Mouse (Mus musculus) hindbrain, embryonic 16.5 days (tissue): ENCODE data around the gene Ccdc6. TPM values are rescaled to one million over a fixed set of nuclear protein-coding genes. Genes with fewer than 3 reads are reported as not detected.
A peak's percentile ranks its signal among the peaks of the same experiment; 100 is the strongest.

ENCODE experiments used
- ATAC-seq: fragments of 200-750 bp; cut with Nextera tagmentation; 2 replicates; pipeline ENCODE4 v1.8.0; 2017; ENCODE audit warnings: moderate TSS enrichment, moderate library complexity
- H3K27ac ChIP-seq: fragments of 300-500 bp; sonication (generic); 2 replicates; pipeline ENCODE4 v1.5.1; 2014; ENCODE audit warnings: low read depth, mild to moderate bottlenecking, control low read depth, low read length, moderate library complexity
- H3K27me3 ChIP-seq: fragments of 300-500 bp; sonication (generic); replicated peaks from 2 replicates; pipeline ENCODE4 v1.6.1; 2014; ENCODE audit warnings: low read length; ENCODE audit not compliant: control insufficient read depth, insufficient read depth
- H3K36me3 ChIP-seq: fragments of 300-500 bp; sonication (generic); 2 replicates; pipeline ENCODE4 v1.6.1; 2014; ENCODE audit warnings: mild to moderate bottlenecking, low read length, moderate library complexity, mixed read lengths; ENCODE audit not compliant: control insufficient read depth, insufficient read depth
- H3K4me1 ChIP-seq: fragments of 300-500 bp; sonication (generic); 2 replicates; pipeline ENCODE4 v1.6.1; 2014; ENCODE audit warnings: low read depth, low read length; ENCODE audit not compliant: control insufficient read depth, insufficient read depth
- H3K4me2 ChIP-seq: fragments of 300-500 bp; sonication (generic); 2 replicates; pipeline ENCODE4 v1.6.1; 2014; ENCODE audit warnings: mild to moderate bottlenecking, low read length, control low read depth, moderate library complexity
- H3K4me3 ChIP-seq: fragments of 300-500 bp; sonication (generic); 2 replicates; pipeline ENCODE4 v1.5.1; 2014; ENCODE audit warnings: mild to moderate bottlenecking, low read length, control low read depth, moderate library complexity
- H3K9ac ChIP-seq: fragments of 300-500 bp; sonication (generic); 2 replicates; pipeline ENCODE4 v1.6.1; 2014; ENCODE audit warnings: low read depth, mild to moderate bottlenecking, control low read depth, low read length, moderate library complexity
- H3K9me3 ChIP-seq: fragments of 300-500 bp; sonication (generic); 2 replicates; pipeline ENCODE4 v1.6.1; 2014; ENCODE audit warnings: mild to moderate bottlenecking, low read length, moderate library complexity; ENCODE audit not compliant: control insufficient read depth
- WGBS: fragments of 180-500 bp; shearing (Covaris S2); extraction: QIAGEN DNeasy Blood & Tissue Kit; methylation state at CpG from one replicate; pipeline ENCODE4 v1.1.7; 2014; 5-methylcytosine and 5-hydroxymethylcytosine counted together
- polyA plus RNA-seq: library from polyadenylated mRNA; unstranded; fragments of >200 nt; fragmentation: Nextera tagmentation; extraction: Ambion mirVana; gene quantifications from 2 replicates; pipeline ENCODE4 v1.2.1, GENCODE M21; 2015

Ccdc6 gene
- polyA plus RNA-seq, 1 experiment from 2014 or later = 18.6 TPM

- Histone ChIP-seq H3K9ac (no peak overlapping the region), H3K27me3 (no peaks in the 10 kb centered on the region), H3K9me3 (no peaks in the 10 kb centered on the region), H3K4me2 (no peak overlapping the region), H3K36me3 (no peaks in the 10 kb centered on the region), H3K4me1 (no peaks in the 10 kb centered on the region; the same call in 1 of the 2 replicates), H3K27ac (no peak overlapping the region), H3K4me3 (no peak overlapping the region)
- 90% methylated on average over 6 of the region's 6 CpGs for WGBS
- no peak for ATAC-seq
Observed at GRCm38 (mm10) chr10:70132714-70133113, 35.8 kb downstream of the Ccdc6 start.

- Histone ChIP-seq H3K36me3 (no peaks in the 10 kb centered on the region), H3K4me2 (no peak overlapping the region), H3K9ac (no peak overlapping the region), H3K9me3 (no peaks in the 10 kb centered on the region), H3K4me3 (no peak overlapping the region), H3K4me1 (no peaks in the 10 kb centered on the region; the same call in 1 of the 2 replicates), H3K27me3 (no peaks in the 10 kb centered on the region), H3K27ac (no peak overlapping the region)
- WGBS = 55% methylated on average over 6 of the region's 6 CpGs
- ATAC-seq = no peak
Observed at GRCm38 (mm10) chr10:70133188-70133587, 36.3 kb downstream of the Ccdc6 start.

DNA sequence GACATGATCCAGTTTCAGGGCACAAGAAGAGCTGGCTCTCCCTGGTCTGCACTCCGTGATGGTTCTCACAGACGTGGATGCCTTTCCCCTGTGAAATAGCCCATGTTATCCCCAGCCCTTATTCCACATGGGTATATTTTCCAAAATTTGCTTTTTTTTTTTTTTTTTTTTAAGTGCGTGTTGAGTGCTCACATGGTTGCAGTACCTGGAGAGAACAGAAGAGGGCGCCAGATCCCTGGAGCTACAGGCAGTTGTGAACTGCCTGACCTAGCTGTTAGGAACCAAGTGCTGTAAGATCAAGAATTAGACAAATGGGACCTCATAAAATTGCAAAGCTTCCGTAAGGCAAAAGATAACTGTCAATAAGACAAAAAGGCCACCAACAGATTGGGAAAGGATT lies 38.8 kb downstream of the Ccdc6 start:
- H3K4me2 ChIP-seq = no peak overlapping the region
- H3K4me3 ChIP-seq = no peak overlapping the region
- H3K36me3 ChIP-seq = no peaks in the 10 kb centered on the region
- no peaks in the 10 kb centered on the region for H3K9me3 ChIP-seq
- H3K27ac ChIP-seq = no peak overlapping the region
- ATAC-seq = no peak
- no peaks in the 10 kb centered on the region for H3K27me3 ChIP-seq
- 87% methylated on average over 5 of the region's 5 CpGs for WGBS
- H3K9ac ChIP-seq = no peak overlapping the region
- peaks cover 10% of the 10 kb centered on the region for H3K4me1 ChIP-seq

GRCm38 (mm10) chr10:70137652-70138051 lies 40.7 kb downstream of the Ccdc6 start:
- Histone ChIP-seq H3K27me3 (no peaks in the 10 kb centered on the region), H3K4me1 (peaks cover 10% of the 10 kb centered on the region), H3K27ac (no peak overlapping the region), H3K4me3 (no peak overlapping the region), H3K4me2 (no peak overlapping the region), H3K36me3 (no peaks in the 10 kb centered on the region), H3K9me3 (no peaks in the 10 kb centered on the region), H3K9ac (no peak overlapping the region)
- 76% methylated on average over 7 of the region's 7 CpGs for WGBS
- no peak for ATAC-seq

DNA sequence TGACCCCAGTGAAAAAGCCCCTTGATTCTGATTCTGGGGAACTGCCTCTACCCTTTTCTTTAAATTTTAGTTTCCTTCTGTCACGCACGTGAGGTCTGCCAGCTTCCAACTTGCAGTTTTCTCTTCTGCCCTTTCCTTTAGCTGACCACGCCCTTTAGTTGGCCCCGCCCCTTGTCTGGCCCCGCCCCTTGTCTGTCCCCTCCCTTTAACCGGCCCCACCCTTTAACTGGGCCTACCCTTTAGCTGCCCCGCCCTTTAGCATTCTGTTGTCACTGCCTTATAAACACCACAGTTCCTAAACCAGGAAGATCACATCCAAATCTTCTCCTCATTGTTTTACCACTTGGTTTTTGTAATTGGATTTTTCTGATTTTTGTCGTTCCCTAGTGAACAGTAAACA lies 41.2 kb downstream of the Ccdc6 start:
- no peaks in the 10 kb centered on the region for H3K27me3 ChIP-seq
- no peak overlapping the region for H3K27ac ChIP-seq
- no peak overlapping the region for H3K4me3 ChIP-seq
- H3K4me2 ChIP-seq = no peak overlapping the region
- no peak for ATAC-seq
- H3K9me3 ChIP-seq = no peaks in the 10 kb centered on the region
- no peaks in the 10 kb centered on the region for H3K36me3 ChIP-seq
- WGBS = 67% methylated on average over 8 of the region's 8 CpGs
- H3K4me1 ChIP-seq = peaks cover 10% of the 10 kb centered on the region
- no peak overlapping the region for H3K9ac ChIP-seq

- 18% methylated on average over 6 of the region's 6 CpGs for WGBS
- no peak overlapping the region for H3K9ac ChIP-seq
- H3K36me3 ChIP-seq = no peaks in the 10 kb centered on the region
- no peaks in the 10 kb centered on the region for H3K9me3 ChIP-seq
- no peak overlapping the region for H3K4me2 ChIP-seq
- no peak for ATAC-seq
- peaks cover 10% of the 10 kb centered on the region for H3K4me1 ChIP-seq
- H3K27me3 ChIP-seq = no peaks in the 10 kb centered on the region
- H3K4me3 ChIP-seq = no peak overlapping the region
- peak overlapping the region; percentile 55 for H3K27ac ChIP-seq
Observed at GRCm38 (mm10) chr10:70139368-70139767, 42.4 kb downstream of the Ccdc6 start.

- Histone ChIP-seq H3K4me2 (no peak overlapping the region), H3K9ac (no peak overlapping the region), H3K9me3 (no peaks in the 10 kb centered on the region), H3K27me3 (no peaks in the 10 kb centered on the region), H3K4me1 (peaks cover 10% of the 10 kb centered on the region), H3K27ac (no peak overlapping the region), H3K4me3 (no peak overlapping the region), H3K36me3 (peaks cover 3% of the 10 kb centered on the region)
- ATAC-seq = no peak
- WGBS = 95% methylated on average over 12 of the region's 12 CpGs
Observed at GRCm38 (mm10) chr10:70140414-70140813, 43.5 kb downstream of the Ccdc6 start.

- Histone ChIP-seq H3K9me3 (no peaks in the 10 kb centered on the region), H3K4me3 (no peak overlapping the region), H3K36me3 (peaks cover 10% of the 10 kb centered on the region), H3K4me1 (peaks cover 10% of the 10 kb centered on the region), H3K9ac (no peak overlapping the region), H3K4me2 (no peak overlapping the region), H3K27ac (no peak overlapping the region), H3K27me3 (no peaks in the 10 kb centered on the region)
- WGBS = 95% methylated on average over 17 of the region's 17 CpGs
- ATAC-seq = no peak
Observed at GRCm38 (mm10) chr10:70142623-70143022, 45.7 kb downstream of the Ccdc6 start.

DNA sequence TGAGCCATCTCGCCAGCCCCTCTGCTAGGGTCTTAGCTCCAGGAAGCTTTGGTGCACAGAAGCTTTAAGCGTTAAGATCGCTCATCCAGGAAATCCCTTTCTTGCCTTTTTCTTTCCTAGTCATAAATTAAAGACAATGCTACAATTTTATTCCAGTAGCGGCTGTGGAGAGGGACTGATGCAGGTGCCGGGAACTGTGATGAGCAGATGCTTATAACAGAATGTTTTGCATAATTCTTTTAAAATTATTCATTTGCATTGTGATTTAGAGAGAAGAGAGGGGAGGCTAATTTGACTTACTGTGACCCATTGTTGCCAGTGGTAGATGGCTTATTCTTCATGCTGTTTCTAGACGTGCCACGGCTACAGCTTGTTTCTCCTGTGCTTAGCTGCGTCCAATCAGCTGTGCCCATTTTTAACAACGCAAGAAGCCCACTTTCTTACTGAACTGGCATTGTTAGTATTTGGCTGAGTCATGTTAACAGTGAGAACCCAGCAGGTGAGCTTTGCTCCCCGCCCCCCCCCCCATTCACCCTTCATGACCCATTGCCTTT lies 47.2 kb downstream of the Ccdc6 start:
- Histone ChIP-seq H3K4me2 (no peak overlapping the region), H3K27ac (no peak overlapping the region), H3K27me3 (no peaks in the 10 kb centered on the region), H3K4me1 (peaks cover 6% of the 10 kb centered on the region), H3K4me3 (no peak overlapping the region), H3K36me3 (peaks cover 10% of the 10 kb centered on the region), H3K9me3 (no peaks in the 10 kb centered on the region), H3K9ac (no peak overlapping the region)
- no peak for ATAC-seq
- WGBS = 48% methylated on average over 10 of the region's 10 CpGs

GRCm38 (mm10) chr10:70145873-70146272 lies 49.0 kb downstream of the Ccdc6 start:
- peaks cover 6% of the 10 kb centered on the region for H3K4me1 ChIP-seq
- 96% methylated on average over 12 of the region's 12 CpGs for WGBS
- no peak overlapping the region for H3K4me3 ChIP-seq
- no peak overlapping the region for H3K27ac ChIP-seq
- peaks cover 13% of the 10 kb centered on the region for H3K36me3 ChIP-seq
- no peak overlapping the region for H3K4me2 ChIP-seq
- H3K27me3 ChIP-seq = no peaks in the 10 kb centered on the region
- no peak overlapping the region for H3K9ac ChIP-seq
- ATAC-seq = no peak
- no peaks in the 10 kb centered on the region for H3K9me3 ChIP-seq
